Mouse (Mus musculus): ENCODE results near the gene Fcho1.

DNA sequence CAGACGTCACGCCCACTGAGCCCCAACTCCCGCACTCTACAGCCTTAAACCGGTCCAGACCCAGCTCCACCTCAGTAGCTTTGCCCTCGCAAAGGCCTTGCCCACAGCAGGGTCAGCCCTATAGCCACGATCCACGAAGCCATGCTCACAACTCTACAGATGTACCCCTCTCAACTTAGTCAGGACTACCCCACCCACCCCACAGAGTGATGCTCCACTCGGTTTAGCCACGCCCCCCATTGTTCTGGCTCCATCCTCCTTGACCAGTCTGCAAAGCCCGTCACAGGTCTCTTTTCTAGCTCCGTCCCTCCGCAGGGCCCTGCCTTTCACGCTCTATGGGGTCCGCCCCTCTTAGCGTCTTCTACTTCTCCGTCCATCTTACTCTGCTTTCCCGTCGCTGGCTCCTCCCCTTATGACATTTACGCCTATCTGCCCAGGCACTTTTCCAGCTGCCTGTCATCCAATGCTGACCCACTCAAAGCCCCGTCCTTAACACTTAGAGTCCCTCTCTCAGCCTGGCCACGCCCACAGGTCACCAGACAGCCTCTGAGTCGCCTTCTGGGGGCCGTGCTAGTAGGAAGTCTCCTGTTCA, 39.3 kb downstream of the Fcho1 start:
- no peak for TF ChIP-seq CTCF (IDR thresholded peaks at IDR 0.05; ENCODE audit: insufficient read depth, low read length)
- TF ChIP-seq POLR2A (IDR thresholded peaks at IDR 0.05; ENCODE audit: borderline replicate concordance, extremely low read depth, low read depth, low read length) = no peak

Data from lung, adult 2 months (tissue).